Mouse (Mus musculus) fat pad, adult 2 months (tissue): ENCODE results near the gene Sarnp.

Experiments
- DNase-seq: peaks from one replicate; pipeline ENCODE4 v3.0.0-alpha.2; 2011; ENCODE audit warnings: low read depth, low spot score; ENCODE audit errors: extremely low read depth

Sarnp gene

DNA sequence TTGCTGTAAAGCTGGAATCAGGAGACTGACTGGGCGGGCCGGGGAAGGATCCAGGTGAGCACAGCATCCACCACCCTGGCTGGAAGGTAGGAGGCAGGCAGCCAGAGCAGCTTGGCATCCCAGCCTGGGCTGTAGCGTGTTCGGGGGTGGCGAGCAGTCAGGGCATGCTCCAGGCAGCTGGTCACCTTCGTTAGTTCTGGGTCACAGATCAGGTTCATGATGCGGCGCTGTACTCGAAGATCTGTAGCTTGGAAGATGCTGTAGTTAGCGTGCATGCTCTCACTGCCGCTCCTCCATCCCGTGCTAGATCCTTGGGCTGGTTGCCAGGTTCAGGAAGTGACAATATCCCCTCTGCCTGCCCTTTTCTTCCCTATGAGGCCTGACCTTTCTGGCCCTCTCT is 96.6 kb downstream of the Sarnp start:
- DNase-seq = no peak

DNA sequence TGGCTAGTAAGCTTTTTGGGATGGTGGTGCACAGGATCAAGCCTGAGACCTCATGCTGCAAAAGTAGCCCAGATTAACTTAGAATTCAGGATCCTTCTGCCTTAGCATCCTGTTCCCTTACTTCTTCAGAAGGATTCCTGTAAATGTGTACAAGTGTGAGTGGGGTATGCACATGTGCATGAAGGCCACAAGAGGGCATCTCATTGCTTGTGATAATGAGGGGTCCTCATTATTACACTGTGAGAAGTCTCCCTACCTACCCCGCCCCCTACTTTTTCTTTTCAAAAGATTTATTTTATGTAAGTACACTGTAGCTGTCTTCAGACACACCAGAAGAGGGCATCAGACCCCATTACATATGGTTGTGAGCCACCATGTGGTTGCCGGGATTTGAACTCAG is 98.4 kb downstream of the Sarnp start:
- DNase-seq = no peak

DNA sequence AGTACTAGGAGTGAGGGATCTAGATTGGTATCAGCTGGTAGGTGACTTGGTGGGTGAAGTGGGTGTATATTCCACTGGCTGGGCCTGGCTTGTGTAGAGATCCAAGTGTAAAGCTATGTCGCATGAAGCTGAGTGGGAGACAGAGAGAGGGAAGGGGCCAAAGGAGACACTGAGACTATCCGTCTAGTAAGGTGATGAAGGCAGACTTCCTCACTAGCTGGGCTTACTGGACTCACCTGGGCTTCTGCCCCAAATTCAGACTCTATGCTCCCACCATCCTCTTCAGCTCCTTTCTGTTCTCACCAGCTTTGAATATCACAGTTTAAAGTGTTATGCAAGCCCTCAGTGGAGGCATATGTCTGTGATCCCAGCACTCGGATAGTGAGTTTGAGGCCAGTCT is 99.5 kb downstream of the Sarnp start:
- no peak for DNase-seq

DNA sequence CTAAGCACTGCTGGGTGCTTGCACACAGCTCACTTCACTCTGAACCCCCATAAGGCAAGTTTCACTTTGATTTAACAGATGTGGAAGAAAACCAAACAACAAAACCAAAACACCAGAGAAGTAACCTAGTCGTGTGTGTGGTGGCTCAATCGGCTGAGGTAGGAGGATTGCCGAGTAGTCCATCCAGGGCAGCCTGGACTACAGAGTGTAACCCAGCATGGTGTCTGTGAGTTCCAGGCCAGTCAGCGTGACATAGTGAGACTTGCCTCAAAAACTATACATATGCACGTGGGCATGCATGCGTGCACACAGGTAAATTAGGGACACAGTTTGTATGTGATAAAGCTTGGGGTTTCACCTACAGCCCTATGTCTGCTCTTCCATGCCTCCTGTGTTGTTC is 100.3 kb downstream of the Sarnp start:
- DNase-seq = no peak

DNA sequence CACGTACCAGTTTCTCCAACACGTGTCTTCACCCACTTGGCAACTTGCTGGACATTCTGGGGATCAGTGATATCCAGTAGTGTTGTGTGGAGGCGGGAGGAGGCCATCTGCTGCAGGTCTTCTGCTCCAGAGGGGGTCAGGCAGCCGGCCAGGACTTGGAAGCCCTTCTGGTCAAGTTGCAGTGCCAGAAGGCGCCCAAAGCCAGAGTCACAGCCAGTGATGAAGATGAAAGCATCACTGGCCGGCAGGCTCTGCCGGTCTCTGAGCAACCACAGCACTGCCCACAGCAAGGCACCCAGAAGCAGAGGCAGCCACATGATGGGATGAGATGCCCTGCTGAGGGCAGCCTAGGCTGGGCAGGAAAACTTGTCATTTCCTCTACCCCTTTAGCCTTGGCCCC is 101.1 kb downstream of the Sarnp start:
- no peak for DNase-seq

DNA sequence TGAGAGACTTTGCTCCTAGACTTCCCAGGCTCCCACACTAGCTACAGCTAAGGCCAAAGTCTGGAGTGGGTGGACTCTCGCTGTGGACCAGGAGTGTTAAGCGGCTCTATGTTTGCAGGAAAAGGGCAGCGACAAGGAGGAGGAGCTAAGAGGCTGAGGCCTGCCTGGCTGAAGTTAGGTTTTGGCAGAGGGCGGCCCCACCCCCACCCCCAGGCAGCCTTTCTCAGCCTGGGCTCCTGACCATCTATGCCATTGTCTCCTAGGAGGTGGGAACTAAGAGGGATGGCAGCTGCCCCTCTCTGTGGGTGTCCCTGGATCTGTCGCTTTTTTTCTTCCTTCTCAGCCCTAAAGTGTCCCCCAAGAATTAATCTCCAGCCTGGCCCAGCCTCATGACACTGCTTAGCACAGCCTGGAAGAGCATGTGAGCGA is 102.1 kb downstream of the Sarnp start:
- no peak for DNase-seq

DNA sequence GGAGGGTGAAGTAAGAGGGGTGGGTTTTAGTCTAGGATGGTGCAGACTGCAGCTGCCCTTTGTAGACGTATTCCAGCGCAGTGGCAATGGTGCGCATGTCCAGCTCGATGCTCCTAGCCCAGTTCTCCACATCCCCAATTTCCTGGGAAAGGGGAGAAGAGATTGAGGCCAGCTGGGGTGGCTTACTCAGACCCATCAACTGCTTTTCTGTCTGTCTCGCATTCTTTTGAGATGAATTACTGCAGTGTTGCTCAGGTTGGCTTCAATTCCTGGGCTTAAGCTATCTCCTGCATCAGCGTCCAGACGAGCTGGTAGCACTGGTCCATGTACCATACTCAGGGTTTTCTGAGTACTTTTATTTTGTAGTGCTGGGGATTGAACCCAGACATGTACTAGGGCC is 102.8 kb downstream of the Sarnp start:
- no peak for DNase-seq

DNA sequence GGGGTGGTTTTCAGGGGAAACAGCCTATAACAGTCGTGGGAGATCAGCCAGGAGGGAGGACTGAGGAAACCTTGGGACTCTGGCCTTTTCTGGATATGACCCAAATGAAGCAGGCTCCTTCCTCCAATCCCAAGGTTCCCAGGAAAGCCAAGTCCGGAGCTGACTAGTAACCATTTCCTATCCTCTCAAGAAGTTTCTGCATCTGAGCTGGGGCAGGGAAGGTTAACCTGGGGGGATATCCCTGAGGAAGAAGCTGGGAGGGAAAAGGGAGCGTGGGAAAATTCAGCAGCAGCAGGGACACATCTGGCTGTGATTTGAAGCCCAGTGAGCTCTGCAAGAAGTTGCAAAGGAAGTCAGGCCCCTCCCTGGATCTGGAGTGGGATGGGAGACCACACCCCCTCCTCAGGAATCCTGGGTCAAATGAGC is 103.6 kb downstream of the Sarnp start:
- DNase-seq = no peak

DNA sequence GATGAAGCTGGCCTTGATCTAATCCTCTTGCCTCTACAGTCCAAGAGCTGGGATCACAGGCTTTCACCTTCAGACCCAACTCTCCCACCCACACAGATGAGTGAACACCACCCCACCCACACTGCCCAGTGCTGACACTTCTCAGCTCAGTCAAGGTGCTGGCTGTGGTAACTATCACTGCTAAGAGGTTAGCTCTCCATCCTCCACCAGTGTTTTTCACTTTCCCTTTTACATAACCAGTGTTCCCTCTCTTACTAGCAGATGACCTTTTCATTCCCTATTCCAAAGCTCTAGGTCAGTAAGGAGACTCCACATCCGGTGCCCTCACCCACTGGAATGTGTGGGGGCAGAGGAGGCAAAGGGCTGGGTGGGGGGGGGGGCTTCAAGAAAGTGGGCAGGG is 104.1 kb downstream of the Sarnp start:
- DNase-seq = no peak

DNA sequence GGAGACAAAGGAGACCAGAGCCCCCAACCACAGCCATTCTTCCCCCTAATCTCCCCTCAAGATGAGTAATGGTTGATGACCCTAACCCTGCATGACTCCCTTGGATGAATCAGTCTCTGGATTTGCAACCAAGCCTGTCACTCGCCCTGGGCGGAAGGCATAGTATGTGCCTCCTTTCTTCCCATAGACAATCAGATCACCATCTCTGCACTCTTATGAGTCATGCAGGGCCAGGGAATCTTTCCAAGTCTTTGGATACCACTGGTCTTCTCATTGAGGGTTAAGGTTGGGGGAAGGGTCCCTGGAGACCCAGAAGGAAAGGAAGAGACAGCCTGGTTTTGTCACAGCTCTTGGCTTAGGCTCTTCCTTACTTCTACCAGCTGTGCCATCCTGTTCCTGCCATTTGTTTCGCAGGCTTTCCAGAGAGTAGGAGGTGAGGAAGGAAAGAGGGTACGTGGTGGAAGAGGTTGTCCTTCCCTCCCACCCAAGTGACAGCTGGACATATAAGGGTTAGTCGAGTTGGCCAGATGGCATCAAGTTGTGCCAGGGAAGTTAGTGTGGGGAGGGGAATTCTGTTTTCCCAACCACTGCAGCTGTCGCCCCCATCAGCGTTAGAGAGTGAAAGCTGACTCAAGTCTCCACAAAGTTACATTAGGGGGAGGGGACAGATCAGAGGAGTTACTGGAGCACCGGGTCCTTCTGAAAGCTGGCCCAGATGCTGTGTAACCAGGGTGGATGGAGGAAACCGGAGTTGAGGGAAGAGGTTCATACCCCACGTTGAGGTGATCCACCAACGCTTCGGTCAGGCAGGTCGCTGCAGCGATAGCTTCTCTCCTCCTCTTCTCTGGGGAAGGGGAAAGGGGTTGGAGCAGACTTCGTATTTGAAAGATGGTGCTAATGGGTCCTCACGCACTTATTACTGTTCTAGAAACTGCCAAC is 105.0 kb downstream of the Sarnp start:
- DNase-seq = no peak

DNA sequence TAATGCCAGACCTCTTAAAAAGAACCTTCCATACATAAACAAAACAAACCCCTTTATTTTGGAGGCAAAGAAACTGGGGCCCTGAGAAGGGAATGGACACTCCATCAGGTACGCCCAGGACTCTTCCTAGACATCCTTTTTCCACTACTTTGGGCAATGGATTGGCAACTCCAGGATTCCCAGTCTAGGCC is 105.6 kb downstream of the Sarnp start, which contains the start of gene Rdh5:
TSS of gene Rdh5 (minus strand) at position 67 of the 191 bp plus-strand sequence.
- no peak for DNase-seq

DNA sequence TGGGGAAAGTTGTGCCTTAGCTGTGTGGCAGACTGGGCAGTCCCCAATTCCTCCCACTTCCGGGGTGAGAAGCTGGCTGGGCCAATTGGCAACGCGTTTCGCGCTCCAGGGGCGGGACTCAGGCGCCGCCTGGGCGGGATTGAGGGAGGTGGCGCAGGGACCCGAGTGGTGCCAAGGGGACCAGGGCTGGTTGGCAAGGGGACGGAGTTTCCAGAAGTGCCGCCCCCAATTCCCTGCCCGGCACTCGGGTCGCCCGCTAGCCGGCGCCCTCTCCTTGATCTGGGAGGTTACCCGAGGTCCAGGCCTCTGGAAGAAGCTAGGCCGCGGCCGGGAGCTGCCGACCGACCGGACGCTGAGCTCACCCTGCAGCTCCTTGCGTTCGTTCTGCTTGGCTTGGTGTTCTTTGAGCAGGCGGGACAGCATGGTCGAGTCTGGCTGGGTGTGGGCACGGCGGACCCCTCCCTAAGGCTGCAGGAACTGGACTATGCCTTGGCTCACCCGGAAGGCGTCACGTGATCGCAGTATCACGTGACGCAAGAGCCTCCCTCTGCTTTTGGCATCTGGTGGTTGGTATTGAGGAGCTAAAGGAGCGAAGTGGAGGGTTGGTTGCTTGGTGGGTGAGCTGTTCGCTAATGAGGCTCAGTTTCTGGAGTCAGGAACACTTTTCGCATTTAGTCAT is 106.0 kb downstream of the Sarnp start:
- DNase-seq = peak; percentile 69

DNA sequence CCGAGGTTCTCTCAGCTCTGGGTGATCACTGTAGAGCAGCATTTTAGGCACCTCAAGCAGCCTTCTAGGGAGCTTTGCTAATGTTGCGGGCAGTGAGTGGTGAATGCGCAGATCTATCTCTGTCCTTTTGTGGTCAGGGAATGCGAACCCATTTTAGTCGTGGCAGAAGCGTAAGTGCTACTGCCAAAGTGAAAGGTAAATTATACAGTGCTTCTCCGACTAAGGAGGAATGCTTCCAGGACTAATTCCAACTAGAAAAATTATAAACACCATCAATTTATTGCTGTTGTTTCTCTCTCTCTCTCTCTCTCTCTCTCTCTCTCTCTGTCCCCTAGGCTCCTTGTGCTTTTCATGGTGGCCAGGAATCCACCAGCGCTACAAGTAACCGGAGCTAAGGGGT is 106.8 kb downstream of the Sarnp start, which contains the start of gene Bloc1s1:
TSS of gene Bloc1s1 (minus strand) at position 101 of the 400 bp plus-strand sequence.
- no peak for DNase-seq
